Mouse (Mus musculus) adrenal gland (tissue): Measurements from ENCODE around the gene Jmjd1c.

Source experiments
- intact Hi-C: fragments of 180-260 bp; cut with DNase I; formaldehyde crosslinking; loops from one replicate; pipeline ENCODE4 v1.15.1; 2025

Jmjd1c gene

GRCm38 (mm10) chr10:67185491-67186081 lies 89.7 kb downstream of the Jmjd1c start:
- intact Hi-C loops = loop anchor here (10.0 kb wide), 1 partner anchor 61 kb away; no protein-coding TSS in a partner anchor

GRCm38 (mm10) chr10:67186489-67186888 lies 90.6 kb downstream of the Jmjd1c start:
- intact Hi-C loops = loop anchor here (10.0 kb wide), 1 partner anchor 62 kb away; no protein-coding TSS in a partner anchor

- intact Hi-C loops = loop anchor here (10.0 kb wide), 1 partner anchor 62 kb away; no protein-coding TSS in a partner anchor
Measured at GRCm38 (mm10) chr10:67187001-67187453, 91.1 kb downstream of the Jmjd1c start.

GRCm38 (mm10) chr10:67187952-67188351 lies 92.0 kb downstream of the Jmjd1c start:
- intact Hi-C loops = loop anchor here (10.0 kb wide), 1 partner anchor 63 kb away; no protein-coding TSS in a partner anchor

- intact Hi-C loops = loop anchor here (10.0 kb wide), 1 partner anchor 64 kb away; no protein-coding TSS in a partner anchor
Measured at GRCm38 (mm10) chr10:67189057-67189456, 93.1 kb downstream of the Jmjd1c start.

- intact Hi-C loops = no loop called here
Measured at GRCm38 (mm10) chr10:67190261-67190660, 94.3 kb downstream of the Jmjd1c start.

GRCm38 (mm10) chr10:67192366-67192765 lies 96.4 kb downstream of the Jmjd1c start:
- intact Hi-C loops = no loop called here

- intact Hi-C loops = no loop called here
Measured at GRCm38 (mm10) chr10:67193003-67193652, 97.2 kb downstream of the Jmjd1c start.

GRCm38 (mm10) chr10:67194046-67194445 lies 98.1 kb downstream of the Jmjd1c start:
- intact Hi-C loops = no loop called here

GRCm38 (mm10) chr10:67195671-67196070 lies 99.7 kb downstream of the Jmjd1c start:
- intact Hi-C loops = no loop called here

- intact Hi-C loops = no loop called here
Measured at GRCm38 (mm10) chr10:67197186-67197585, 101.3 kb downstream of the Jmjd1c start.

- intact Hi-C loops = no loop called here
Measured at GRCm38 (mm10) chr10:67197829-67198228, 101.9 kb downstream of the Jmjd1c start.

GRCm38 (mm10) chr10:67201769-67202168 lies 105.8 kb downstream of the Jmjd1c start:
- intact Hi-C loops = no loop called here

GRCm38 (mm10) chr10:67202470-67202869 lies 106.5 kb downstream of the Jmjd1c start:
- intact Hi-C loops = no loop called here

GRCm38 (mm10) chr10:67204652-67205407 lies 108.9 kb downstream of the Jmjd1c start:
- intact Hi-C loops = no loop called here

- intact Hi-C loops = no loop called here
Measured at GRCm38 (mm10) chr10:67207931-67208330, 112.0 kb downstream of the Jmjd1c start.

GRCm38 (mm10) chr10:67209916-67210675 lies 114.2 kb downstream of the Jmjd1c start:
- intact Hi-C loops = no loop called here

GRCm38 (mm10) chr10:67212031-67212430 lies 116.1 kb downstream of the Jmjd1c start:
- intact Hi-C loops = no loop called here

- intact Hi-C loops = no loop called here
Measured at GRCm38 (mm10) chr10:67213720-67214119, 117.8 kb downstream of the Jmjd1c start.

- intact Hi-C loops = loop anchor here (5.0 kb wide), 1 partner anchor 308 kb away; no protein-coding TSS in a partner anchor
Measured at GRCm38 (mm10) chr10:67215133-67215532, 119.2 kb downstream of the Jmjd1c start.

- intact Hi-C loops = loop anchor here (5.0 kb wide), 1 partner anchor 310 kb away; no protein-coding TSS in a partner anchor
Measured at GRCm38 (mm10) chr10:67216872-67217271, 120.9 kb downstream of the Jmjd1c start.
